Mouse (Mus musculus) embryonic facial prominence, embryonic 14.5 days (tissue): Measurements from ENCODE around the gene Syna. TPM values are rescaled to one million over a fixed set of nuclear protein-coding genes. Genes with fewer than 3 reads are reported as not detected.
A peak's percentile ranks its signal among the peaks of the same experiment; 100 is the strongest.

Experiments used
- ATAC-seq: fragments of 200-750 bp; cut with Nextera tagmentation; 2 replicates; pipeline ENCODE4 v1.8.0; 2017; ENCODE audit warnings: low read depth, moderate number of reproducible peaks, moderate TSS enrichment
- DNase-seq: peaks from one replicate; pipeline ENCODE4 v3.0.0-alpha.2; 2015; ENCODE audit warnings: low spot score
- H3K27ac ChIP-seq: fragments of 300-500 bp; sonication (generic); replicated peaks from 2 replicates; pipeline ENCODE4 v1.5.1; 2014; ENCODE audit warnings: low read depth, mild to moderate bottlenecking, low read length, moderate library complexity
- H3K27me3 ChIP-seq: fragments of 300-500 bp; sonication (generic); replicated peaks from 2 replicates; pipeline ENCODE4 v1.6.1; 2014; ENCODE audit warnings: low read length; ENCODE audit not compliant: control insufficient read depth, insufficient read depth
- H3K36me3 ChIP-seq: fragments of 300-500 bp; sonication (generic); 2 replicates; pipeline ENCODE4 v1.6.1; 2014; ENCODE audit warnings: low read length, mixed read lengths; ENCODE audit not compliant: control insufficient read depth, insufficient read depth
- H3K4me1 ChIP-seq: fragments of 300-500 bp; sonication (generic); 2 replicates; pipeline ENCODE4 v1.6.1; 2014; ENCODE audit warnings: antibody characterized with exemption, low read length; ENCODE audit not compliant: control insufficient read depth, insufficient read depth
- H3K4me2 ChIP-seq: fragments of 300-500 bp; sonication (generic); 2 replicates; pipeline ENCODE4 v1.6.1; 2014; ENCODE audit warnings: low read depth, mild to moderate bottlenecking, low read length, moderate library complexity, mixed read lengths
- H3K4me3 ChIP-seq: fragments of 300-500 bp; sonication (generic); 2 replicates; pipeline ENCODE4 v1.5.1; 2014; ENCODE audit warnings: low read depth, mild to moderate bottlenecking, low read length
- H3K9ac ChIP-seq: fragments of 300-500 bp; sonication (generic); 2 replicates; pipeline ENCODE4 v1.6.1; 2014; ENCODE audit warnings: low read depth, mild to moderate bottlenecking, low read length, moderate library complexity, mixed read lengths
- H3K9me3 ChIP-seq: fragments of 300-500 bp; sonication (generic); 2 replicates; pipeline ENCODE4 v1.6.1; 2016; ENCODE audit warnings: low read length; ENCODE audit not compliant: control insufficient read depth
- WGBS: fragments of 180-500 bp; shearing (Covaris S2); extraction: QIAGEN DNeasy Blood & Tissue Kit; methylation state at CpG from one replicate; pipeline ENCODE4 v1.1.7; 2014; 5-methylcytosine and 5-hydroxymethylcytosine counted together
- polyA plus RNA-seq: library from polyadenylated mRNA; unstranded; fragments of >200 nt; fragmentation: Nextera tagmentation; extraction: Ambion mirVana; gene quantifications from 2 replicates; pipeline ENCODE4 v1.2.1, GENCODE M21; 2014

Syna gene
- polyA plus RNA-seq, 1 experiment from 2014 or later, result 0.24 TPM

GRCm38 (mm10) chr5:134583884-134584213 is 23.9 kb upstream of the Syna start:
- WGBS, result 78% methylated on average over 3 of the region's 3 CpGs
- DNase-seq (no peak), ATAC-seq (no peak)
- Histone ChIP-seq H3K27ac (no peak overlapping the region), H3K36me3 (peaks cover 19% of the 10 kb centered on the region), H3K9me3 (no peaks in the 10 kb centered on the region), H3K9ac (peak overlapping the region; percentile 88), H3K27me3 (no peaks in the 10 kb centered on the region), H3K4me2 (peak overlapping the region; percentile 81), H3K4me1 (peaks cover 10% of the 10 kb centered on the region), H3K4me3 (peak overlapping the region; percentile 92)

- H3K36me3 ChIP-seq, result peaks cover 14% of the 10 kb centered on the region
- peak overlapping the region; percentile 92 for H3K4me3 ChIP-seq
- no peaks in the 10 kb centered on the region for H3K27me3 ChIP-seq
- H3K4me1 ChIP-seq, result peaks cover 10% of the 10 kb centered on the region
- peak overlapping the region; percentile 88 for H3K9ac ChIP-seq
- ATAC-seq (no peak), DNase-seq (no peak)
- no peaks in the 10 kb centered on the region for H3K9me3 ChIP-seq
- 28% methylated on average over 15 of the region's 15 CpGs for WGBS
- peak overlapping the region; percentile 81 for H3K4me2 ChIP-seq
- H3K27ac ChIP-seq, result no peak overlapping the region
Measured at GRCm38 (mm10) chr5:134583006-134583883, 23.3 kb upstream of the Syna start.

GRCm38 (mm10) chr5:134582221-134582907 is 22.4 kb upstream of the Syna start:
- Histone ChIP-seq H3K4me3 (peak overlapping the region; percentile 92), H3K27me3 (no peaks in the 10 kb centered on the region), H3K4me2 (peak overlapping the region; percentile 81), H3K4me1 (peaks cover 10% of the 10 kb centered on the region), H3K36me3 (peaks cover 12% of the 10 kb centered on the region), H3K9me3 (no peaks in the 10 kb centered on the region), H3K27ac (no peak overlapping the region), H3K9ac (peak overlapping the region; percentile 88)
- WGBS, result 9% methylated on average over 25 of the region's 30 CpGs
- ATAC-seq (peak; percentile 96), DNase-seq (peak; percentile 98)

- H3K36me3 ChIP-seq, result peaks cover 4% of the 10 kb centered on the region; the same call in 1 of the 2 replicates
- 76% methylated on average over 5 of the region's 5 CpGs for WGBS
- H3K27ac ChIP-seq, result peak within 1 kb of the TSS; percentile 44; the same call in 1 of the 2 replicates
- no peaks in the 10 kb centered on the region for H3K27me3 ChIP-seq
- peaks cover 10% of the 10 kb centered on the region for H3K4me1 ChIP-seq
- no peaks in the 10 kb centered on the region for H3K9me3 ChIP-seq
- ATAC-seq (no peak), DNase-seq (peak; percentile 48)
- H3K4me2 ChIP-seq, result no peak within 1 kb of the TSS
- no peak within 1 kb of the TSS for H3K4me3 ChIP-seq
- H3K9ac ChIP-seq, result no peak within 1 kb of the TSS
Measured at GRCm38 (mm10) chr5:134581146-134581545, 21.2 kb upstream of the Syna start, which contains the start of gene Rfc2. Gene Rfc2, plus strand, starts transcription at chr5:134581366.

- ATAC-seq, result no peak
Measured at GRCm38 (mm10) chr5:134579135-134579534, 19.2 kb upstream of the Syna start.

GRCm38 (mm10) chr5:134577534-134577933 is 17.6 kb upstream of the Syna start:
- peak; percentile 79 for DNase-seq

More at GRCm38 (mm10) chr5:134579135-134579534, 19.2 kb upstream of the Syna start:
- H3K4me3 ChIP-seq, result no peak overlapping the region
- H3K9me3 ChIP-seq, result no peaks in the 10 kb centered on the region
- no peak overlapping the region for H3K27ac ChIP-seq
- no peak for DNase-seq
- WGBS, result 51% methylated on average over 3 of the region's 3 CpGs
- peaks cover 10% of the 10 kb centered on the region for H3K4me1 ChIP-seq
- no peaks in the 10 kb centered on the region for H3K27me3 ChIP-seq
- no peak overlapping the region for H3K4me2 ChIP-seq
- H3K9ac ChIP-seq, result no peak overlapping the region
- no peaks in the 10 kb centered on the region for H3K36me3 ChIP-seq

GRCm38 (mm10) chr5:134576517-134577220 is 16.7 kb upstream of the Syna start:
- Histone ChIP-seq H3K9me3 (no peaks in the 10 kb centered on the region), H3K36me3 (no peaks in the 10 kb centered on the region), H3K4me2 (no peak overlapping the region), H3K27me3 (no peaks in the 10 kb centered on the region), H3K27ac (no peak overlapping the region), H3K4me1 (peaks cover 7% of the 10 kb centered on the region; the same call in 1 of the 2 replicates), H3K9ac (no peak overlapping the region), H3K4me3 (no peak overlapping the region)
- no peak for ATAC-seq
- WGBS, result 74% methylated on average over 14 of the region's 14 CpGs
- DNase-seq, result no peak

More at GRCm38 (mm10) chr5:134577534-134577933, 17.6 kb upstream of the Syna start:
- Histone ChIP-seq H3K36me3 (no peaks in the 10 kb centered on the region), H3K4me1 (peaks cover 4% of the 10 kb centered on the region; the same call in 1 of the 2 replicates), H3K4me2 (no peak overlapping the region), H3K9me3 (no peaks in the 10 kb centered on the region), H3K4me3 (no peak overlapping the region), H3K27ac (0 out of 2 replicates have a peak overlapping the region, but pooled peaks have one; percentile 44), H3K27me3 (no peaks in the 10 kb centered on the region), H3K9ac (no peak overlapping the region)
- ATAC-seq, result peak; percentile 58; the same call in 1 of the 2 replicates
- 73% methylated on average over 7 of the region's 7 CpGs for WGBS

GRCm38 (mm10) chr5:134575833-134576232 is 15.9 kb upstream of the Syna start:
- Histone ChIP-seq H3K27me3 (no peaks in the 10 kb centered on the region), H3K4me2 (no peak overlapping the region), H3K9me3 (no peaks in the 10 kb centered on the region), H3K27ac (no peak overlapping the region), H3K9ac (no peak overlapping the region), H3K4me1 (peaks cover 7% of the 10 kb centered on the region; the same call in 1 of the 2 replicates), H3K36me3 (no peaks in the 10 kb centered on the region; the same call in 1 of the 2 replicates), H3K4me3 (no peak overlapping the region)
- DNase-seq, result no peak
- no peak for ATAC-seq
- WGBS, result 93% methylated on average over 5 of the region's 5 CpGs
